Comparison of ENCODE assay signal across 10 mouse cellular contexts in genomic region chr7:137301329-137301751, GRCm38 (mm10). TPM values are rescaled to one million over a fixed set of nuclear protein-coding genes. Genes with fewer than 3 reads are reported as not detected.
A peak's percentile ranks its signal among the peaks of the same experiment; 100 is the strongest.
DNase-seq lines count a peak whose midpoint lies in the region; ATAC-seq and TF ChIP-seq lines count a peak whose summit lies in the region.
"Had no signal": no experiment of that assay in that cellular context is flagged by ENCODE, and none has a peak within 500 bp of the region (broad histone marks: within the 10 kb centered on the region; RNA-seq: fewer than 3 reads in every experiment).

No protein-coding gene starts in this region.

- no peak overlapping the region for H3K4me2 ChIP-seq in forebrain, postnatal 0 days (ENCODE audit: low read depth)
- H3K4me2 ChIP-seq in intestine, embryonic 14.5 days (ENCODE audit: low read length): 0 out of 2 replicates have a peak overlapping the region, but pooled peaks have one; percentile 11
- peak overlapping the region; percentile 62 for H3K4me2 ChIP-seq in neural tube, embryonic 13.5 days

- TF ChIP-seq CTCF in forebrain, postnatal 0 days (IDR thresholded peaks at IDR 0.05; ENCODE audit: low read depth): 0 out of 2 replicates have a peak, but pooled peaks have one; percentile 28

- 20% methylated on average over 15 of the region's 15 CpGs for WGBS in forebrain, postnatal 0 days
- WGBS in intestine, embryonic 14.5 days: 8% methylated on average over 15 of the region's 15 CpGs
- 32% methylated on average over 15 of the region's 15 CpGs for WGBS in neural tube, embryonic 13.5 days

- intact Hi-C loops in heart, postnatal 36 days (cut with DNase I): loop anchor here (5.0 kb wide), 1 partner anchor 54 kb away; no protein-coding TSS in a partner anchor

- no peak overlapping the region for H3K4me3 ChIP-seq in forebrain, postnatal 0 days (ENCODE audit: low read depth, low read length)
- H3K4me3 ChIP-seq in intestine, embryonic 14.5 days (ENCODE audit: low read depth, low read length): no peak overlapping the region
- H3K4me3 ChIP-seq in neural tube, embryonic 13.5 days: peak overlapping the region; percentile 88

- no peak overlapping the region for H3K9ac ChIP-seq in forebrain, postnatal 0 days
- H3K9ac ChIP-seq in intestine, embryonic 14.5 days (ENCODE audit: low read length): no peak overlapping the region
- peak overlapping the region; percentile 78 for H3K9ac ChIP-seq in neural tube, embryonic 13.5 days

- H3K36me3 ChIP-seq in forebrain, postnatal 0 days (ENCODE audit: insufficient read depth): no peaks in the 10 kb centered on the region
- no peaks in the 10 kb centered on the region for H3K36me3 ChIP-seq in intestine, embryonic 14.5 days (ENCODE audit: control insufficient read depth, insufficient read depth, low read length)
- H3K36me3 ChIP-seq in neural tube, embryonic 13.5 days: peaks cover 20% of the 10 kb centered on the region

- H3K27me3 ChIP-seq in forebrain, postnatal 0 days (ENCODE audit: insufficient read depth, low read length): peaks cover 68% of the 10 kb centered on the region
- H3K27me3 ChIP-seq in intestine, embryonic 14.5 days (replicated peaks; ENCODE audit: control insufficient read depth, insufficient read depth, low read length): peaks cover 78% of the 10 kb centered on the region
- peaks cover 16% of the 10 kb centered on the region; the same call in 1 of the 2 replicates for H3K27me3 ChIP-seq in neural tube, embryonic 13.5 days

- H3K4me1 ChIP-seq in forebrain, postnatal 0 days (ENCODE audit: insufficient read depth): no peaks in the 10 kb centered on the region
- peaks cover 19% of the 10 kb centered on the region for H3K4me1 ChIP-seq in intestine, embryonic 14.5 days (replicated peaks; ENCODE audit: control insufficient read depth, insufficient read depth, low read length)
- peaks cover 95% of the 10 kb centered on the region for H3K4me1 ChIP-seq in neural tube, embryonic 13.5 days (replicated peaks)

- ATAC-seq in forebrain, postnatal 0 days: no peak
- ATAC-seq in intestine, embryonic 14.5 days (replicated peaks; ENCODE audit: low FRiP score, low TSS enrichment, low read depth): peak; percentile 62; the same call in 1 of the 2 replicates
- peak; percentile 30 for ATAC-seq in neural tube, embryonic 13.5 days (ENCODE audit: low read depth)
- ATAC-seq: activated CD4-positive, CD25-positive, alpha-beta regulatory T cell, adult 4 months had no signal

- DNase-seq in heart, adult 18-20 months: peak; percentile 62
- DNase-seq in heart, postnatal 36 days: no peak
- no peak for DNase-seq in forebrain, postnatal 0 days
- DNase-seq in intestine, embryonic 14.5 days (ENCODE audit: low spot score): no peak
- no peak for DNase-seq in frontal cortex, postnatal 36 days (ENCODE audit: low spot score in 2 of 2)
- DNase-seq in gastrocnemius, adult 18-20 months (ENCODE audit: low spot score): no peak
- DNase-seq in right cerebral cortex, postnatal 10 days (ENCODE audit: low spot score in 2 of 2): no peak

- no peaks in the 10 kb centered on the region for H3K9me3 ChIP-seq in forebrain, postnatal 0 days (ENCODE audit: low read length)
- no peaks in the 10 kb centered on the region for H3K9me3 ChIP-seq in intestine, embryonic 14.5 days (ENCODE audit: control insufficient read depth, low read length)
- H3K9me3 ChIP-seq in neural tube, embryonic 13.5 days: no peaks in the 10 kb centered on the region

- no peak overlapping the region for H3K27ac ChIP-seq in forebrain, postnatal 0 days (ENCODE audit: low read depth, low read length)
- H3K27ac ChIP-seq in intestine, embryonic 14.5 days (ENCODE audit: low read depth): no peak overlapping the region; the same call in 1 of the 2 replicates
- H3K27ac ChIP-seq in neural tube, embryonic 13.5 days (replicated peaks): peak overlapping the region; percentile 87
- H3K27ac ChIP-seq: macrophage had no signal

RNA-seq across cellular contexts. Expression of gene Ebf3, which starts 12.9 kb away (rescaled TPM):
- 1 to 10 TPM; 4.7 to 5.5 TPM for total RNA-seq in heart, adult 18-20 months (2021)
- total RNA-seq in heart, postnatal 36 days (2021): 1 to 10 TPM; 8.0 to 8.1 TPM
- 5.8 and 14.0 TPM in 2 replicates for total RNA-seq in forebrain, postnatal 0 days (2014; rRNA removed)
- 0.39 and 0.67 TPM in 2 replicates for polyA plus RNA-seq in forebrain, postnatal 0 days (2015; fragmentation: Nextera tagmentation; extraction: Ambion mirVana)
- 1.1 and 1.4 TPM in 2 replicates for polyA plus RNA-seq in intestine, embryonic 14.5 days (2014; fragmentation: Nextera tagmentation; extraction: Ambion mirVana)
- 23.9 and 24.1 TPM in 2 replicates for polyA plus RNA-seq in neural tube, embryonic 13.5 days (2015; fragmentation: Nextera tagmentation; extraction: Ambion mirVana)
- total RNA-seq in gastrocnemius, adult 18-20 months (2021): 1 to 10 TPM; 6.2 to 7.2 TPM
- polyA plus RNA-seq: activated CD4-positive, CD25-positive, alpha-beta regulatory T cell, adult 4 months; macrophage had no signal

Comparison
In these comparisons a context has a peak if more than half of its experiments do, and no peak if none do; other contexts are left out.
1. DNase-seq: peak in heart, adult 18-20 months (2 of 2); none in heart, postnatal 36 days (0 of 2), forebrain, postnatal 0 days (single experiment), intestine, embryonic 14.5 days (single experiment), frontal cortex, postnatal 36 days (0 of 2), gastrocnemius, adult 18-20 months (single experiment) and right cerebral cortex, postnatal 10 days (0 of 2).